Mouse (Mus musculus) ovary, postnatal 36 days (tissue): Measurements from ENCODE around the gene Fbxw20.
"Not testable (repeated sequence)": the region's sequence is repeated elsewhere in the genome, so short reads cannot be mapped to it uniquely, and the experiment has no call there.

Experiments
- DNase-seq: peaks from one replicate; pipeline ENCODE4 v3.0.0; 2022; ENCODE audit warnings: low spot score, mixed read lengths

Fbxw20 gene

GRCm38 (mm10) chr9:109234654-109235053, at the start of gene Fbxw20:
Gene Fbxw20, minus strand, starts transcription at chr9:109234754.
- DNase-seq, result no peak

GRCm38 (mm10) chr9:109263041-109263440, 28.5 kb upstream of the Fbxw20 start:
- DNase-seq, result no peak

- DNase-seq, result no peak
Observed at GRCm38 (mm10) chr9:109218449-109218848, 16.1 kb downstream of the Fbxw20 start.

DNA sequence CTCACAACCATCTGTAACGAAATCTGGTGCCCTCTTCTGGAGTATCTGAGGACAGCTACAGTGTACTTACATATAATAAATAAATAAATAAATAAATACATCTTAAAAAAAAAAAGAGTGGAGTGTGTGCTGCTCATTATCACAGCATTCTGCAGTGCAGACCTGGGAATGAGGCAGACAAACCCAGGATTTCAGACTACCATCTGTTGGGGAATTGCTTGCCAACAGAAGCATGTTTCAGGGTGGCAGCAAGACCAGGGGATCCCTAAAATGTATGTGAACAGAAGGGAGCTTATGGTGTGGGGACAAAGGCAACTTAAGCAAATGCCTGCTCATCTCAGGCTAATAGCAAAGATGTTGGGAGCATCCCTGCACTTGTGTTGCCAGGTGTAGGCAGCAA, 33.2 kb downstream of the Fbxw20 start:
- DNase-seq, result not testable (repeated sequence)

- no peak for DNase-seq
Observed at GRCm38 (mm10) chr9:109200349-109200748, 34.2 kb downstream of the Fbxw20 start.

DNA sequence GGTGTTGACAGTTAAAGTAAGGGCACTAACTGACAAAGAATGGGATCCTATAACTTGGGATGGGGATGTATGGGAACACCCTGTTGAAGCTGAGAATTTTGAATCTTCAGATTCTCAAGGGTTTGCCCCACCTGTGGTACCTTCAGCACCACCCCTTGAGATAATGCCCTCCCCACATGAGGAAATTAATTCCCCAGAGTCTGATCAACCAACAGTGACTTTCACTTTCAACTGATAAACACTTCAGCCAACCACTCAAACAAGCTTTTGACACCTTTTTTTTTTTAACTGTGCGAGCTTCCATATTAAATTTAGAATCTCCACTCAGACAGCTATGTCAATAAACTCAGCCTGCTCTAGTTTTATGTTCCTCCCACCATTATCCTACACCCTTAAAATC, 35.2 kb downstream of the Fbxw20 start:
- no peak for DNase-seq

DNA sequence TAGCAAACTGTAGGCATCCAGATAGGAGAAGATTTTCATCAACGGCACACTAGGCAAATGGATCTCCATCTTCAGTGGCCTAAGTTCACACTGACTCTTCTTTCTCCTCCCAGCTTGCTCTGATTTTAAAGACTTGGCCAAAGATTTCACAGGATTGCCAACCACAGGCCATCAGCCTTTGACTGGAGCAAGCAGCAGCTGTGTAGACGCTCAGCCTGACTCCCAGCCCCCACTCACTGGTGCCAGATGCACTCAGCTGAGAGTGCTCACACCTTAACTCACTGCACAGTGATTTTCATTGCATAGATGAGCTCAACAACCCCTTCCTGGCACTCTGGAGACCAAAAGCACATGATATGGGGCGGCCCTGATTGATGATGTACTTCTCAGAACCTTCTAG, 38.7 kb downstream of the Fbxw20 start, which contains the start of gene Fbxw13:
TSS of gene Fbxw13 (minus strand) at position 101 of the 400 bp plus-strand sequence.
- not testable (repeated sequence) for DNase-seq

GRCm38 (mm10) chr9:109177208-109177607, 57.3 kb downstream of the Fbxw20 start:
- no peak for DNase-seq

- DNase-seq, result no peak
Observed at GRCm38 (mm10) chr9:109176301-109176700, 58.3 kb downstream of the Fbxw20 start.
